Mouse (Mus musculus) cortical plate, adult 2 months (tissue): ENCODE measurements around the gene Ppp1r3g. TPM values are rescaled to one million over a fixed set of nuclear protein-coding genes. Genes with fewer than 3 reads are reported as not detected.

ENCODE experiments used
- H3K27ac ChIP-seq: fragments of 200-500 bp; 2 replicates; pipeline ENCODE4 v1.5.1; 2012; ENCODE audit warnings: low read length, control low read depth, inconsistent platforms; ENCODE audit not compliant: insufficient read depth
- H3K4me1 ChIP-seq: fragments of 200-500 bp; 2 replicates; pipeline ENCODE4 v1.6.1; 2011; ENCODE audit warnings: low read length; ENCODE audit not compliant: control insufficient read depth, insufficient read depth
- H3K4me3 ChIP-seq: fragments of 200-500 bp; 2 replicates; pipeline ENCODE4 v1.5.1; 2011; ENCODE audit warnings: mild to moderate bottlenecking, low read length, control low read depth; ENCODE audit not compliant: insufficient read depth
- CTCF ChIP-seq: fragments of 200-500 bp; IDR thresholded peaks from 2 replicates; pipeline ENCODE4 v1.5.1; 2011; ENCODE audit warnings: mild to moderate bottlenecking, control low read depth, low read length; ENCODE audit not compliant: insufficient read depth; ENCODE audit errors: extremely low read depth
- POLR2A ChIP-seq: fragments of 200-500 bp; IDR thresholded peaks from 2 replicates; pipeline ENCODE4 v1.6.1; 2011; ENCODE audit warnings: mild to moderate bottlenecking, low read length, control low read depth; ENCODE audit not compliant: insufficient read depth; ENCODE audit errors: extremely low read depth
- polyA plus RNA-seq: library from polyadenylated mRNA; depleted of rRNA; stranded (reverse); fragments of >200 nt; gene quantifications from 2 replicates; pipeline ENCODE4 v1.2.3, GENCODE M21; 2012; rRNA removed

The Ppp1r3g gene
- polyA plus RNA-seq, 1 experiment: 11.9 TPM

GRCm38 (mm10) chr13:36018017-36018416, 59.4 kb downstream of the Ppp1r3g start:
- TF ChIP-seq POLR2A (no peak), CTCF (no peak)
- Histone ChIP-seq H3K27ac (no peak overlapping the region), H3K4me1 (peaks cover 7% of the 10 kb centered on the region), H3K4me3 (no peak overlapping the region)

- no peak for TF ChIP-seq POLR2A
- peak; percentile 67 for TF ChIP-seq CTCF
- peak overlapping the region; percentile 26; the same call in 1 of the 2 replicates for H3K27ac ChIP-seq
- no peak overlapping the region for H3K4me3 ChIP-seq
- peaks cover 7% of the 10 kb centered on the region for H3K4me1 ChIP-seq
Observed at GRCm38 (mm10) chr13:36019309-36020274, 61.0 kb downstream of the Ppp1r3g start.

Other genes starting within 250 kb of the Ppp1r3g start
- 3.2 and 4.0 TPM in 2 replicates for gene Rpp40, start 52.5 kb upstream of the Ppp1r3g start, polyA plus RNA-seq
- 33.1 and 40.0 TPM in 2 replicates for gene Fars2, start 158.6 kb downstream of the Ppp1r3g start, polyA plus RNA-seq
- gene Lyrm4, start 158.7 kb downstream of the Ppp1r3g start, polyA plus RNA-seq: 19.6 TPM in 2 replicates